8 mouse cellular contexts compared by ENCODE assay signal in genomic region chr3:96051839-96052238, GRCm38 (mm10). TPM values are rescaled to one million over a fixed set of nuclear protein-coding genes. Genes with fewer than 3 reads are reported as not detected.
A peak's percentile ranks its signal among the peaks of the same experiment; 100 is the strongest.
DNase-seq lines count a peak whose midpoint lies in the region; ATAC-seq and TF ChIP-seq lines count a peak whose summit lies in the region.

No protein-coding gene starts in this region.

- H3K4me2 ChIP-seq in heart, embryonic 12.5 days: no peak overlapping the region
- H3K4me2 ChIP-seq in stomach, postnatal 0 days (replicated peaks; ENCODE audit: low read depth): no peak overlapping the region

- 0 out of 2 replicates have a peak, but pooled peaks cover 6% of the 10 kb centered on the region for H3K4me1 ChIP-seq in heart, embryonic 12.5 days (replicated peaks)
- 0 out of 2 replicates have a peak, but pooled peaks cover 2% of the 10 kb centered on the region for H3K4me1 ChIP-seq in thymus, adult 2 months (replicated peaks; ENCODE audit: control insufficient read depth, insufficient read depth, low read length)
- no peaks in the 10 kb centered on the region for H3K4me1 ChIP-seq in stomach, postnatal 0 days (replicated peaks; ENCODE audit: control insufficient read depth, insufficient read depth)

- no peaks in the 10 kb centered on the region for H3K9me3 ChIP-seq in heart, embryonic 12.5 days (replicated peaks)
- no peaks in the 10 kb centered on the region for H3K9me3 ChIP-seq in stomach, postnatal 0 days (ENCODE audit: control insufficient read depth, low read length)

- no peak for TF ChIP-seq POLR2A in thymus, adult 2 months (IDR thresholded peaks at IDR 0.05; ENCODE audit: control insufficient read depth, extremely low read depth, insufficient read depth, low read length, poor library complexity)

- TF ChIP-seq CTCF in thymus, adult 2 months (IDR thresholded peaks at IDR 0.05; ENCODE audit: borderline replicate concordance, control insufficient read depth, extremely low read depth, insufficient read depth, low read length, poor library complexity): no peak
- TF ChIP-seq CTCF in stomach, postnatal 0 days (IDR thresholded peaks at IDR 0.05; ENCODE audit: low read depth): peak; percentile 93

- no peak for TF ChIP-seq EP300 in stomach, postnatal 0 days (optimal IDR thresholded peaks at IDR 0.05)

- H3K27me3 ChIP-seq in heart, embryonic 12.5 days (replicated peaks): no peaks in the 10 kb centered on the region
- H3K27me3 ChIP-seq in thymus, adult 2 months (ENCODE audit: control insufficient read depth, insufficient read depth, low read length): no peaks in the 10 kb centered on the region
- H3K27me3 ChIP-seq in stomach, postnatal 0 days (ENCODE audit: control insufficient read depth, insufficient read depth, low read length): no peaks in the 10 kb centered on the region

- peak; percentile 88 for DNase-seq in heart, adult 11 months
- DNase-seq in thymus, adult 2 months: peak; percentile 28
- no peak for DNase-seq in thymus, adult 18-20 months
- DNase-seq in cerebellum, postnatal 25 days: peak; percentile 51 to 54
- DNase-seq in induced T-regulatory cell, adult 2 months (ENCODE audit: low read depth): peak; percentile 81
- DNase-seq in stomach, postnatal 0 days (ENCODE audit: low spot score): no peak
- no peak for DNase-seq in layer of hippocampus, adult 8-10 months (ENCODE audit: low spot score in 2 of 2)

- H3K36me3 ChIP-seq in heart, embryonic 12.5 days: peaks cover 17% of the 10 kb centered on the region
- 0 out of 2 replicates have a peak, but pooled peaks cover 5% of the 10 kb centered on the region for H3K36me3 ChIP-seq in thymus, adult 2 months (ENCODE audit: control insufficient read depth, insufficient read depth, low read length)
- no peaks in the 10 kb centered on the region for H3K36me3 ChIP-seq in stomach, postnatal 0 days (ENCODE audit: control insufficient read depth, insufficient read depth, low read length)

- WGBS in heart, embryonic 12.5 days: 44% methylated on average over 2 of the region's 2 CpGs
- WGBS in thymus, adult 2 months: 47% methylated on average over 2 of the region's 2 CpGs
- 49% methylated on average over 2 of the region's 2 CpGs for WGBS in stomach, postnatal 0 days

- H3K27ac ChIP-seq in heart, embryonic 12.5 days (ENCODE audit: poor library complexity, severe bottlenecking): no peak overlapping the region
- no peak overlapping the region for H3K27ac ChIP-seq in thymus, adult 2 months (ENCODE audit: control insufficient read depth, insufficient read depth, low read length)
- no peak overlapping the region for H3K27ac ChIP-seq in stomach, postnatal 0 days (replicated peaks)

- H3K4me3 ChIP-seq in heart, embryonic 12.5 days: no peak overlapping the region
- H3K4me3 ChIP-seq in thymus, adult 2 months (ENCODE audit: control insufficient read depth, insufficient read depth, low read length): no peak overlapping the region
- no peak overlapping the region for H3K4me3 ChIP-seq in stomach, postnatal 0 days (ENCODE audit: low read depth, low read length)

- H3K9ac ChIP-seq in heart, embryonic 12.5 days: no peak overlapping the region
- no peak overlapping the region for H3K9ac ChIP-seq in stomach, postnatal 0 days (ENCODE audit: low read length)

- ATAC-seq in heart, embryonic 12.5 days (ENCODE audit: insufficient number of reproducible peaks, low FRiP score): no peak
- peak; percentile 63; the same call in 1 of the 2 replicates for ATAC-seq in stomach, postnatal 0 days (ENCODE audit: low FRiP score, low TSS enrichment)

RNA-seq across cellular contexts. Expression of gene Vps45, which starts 6.4 kb away (rescaled TPM):
- polyA plus RNA-seq in heart, embryonic 12.5 days (2016; fragmentation: Nextera tagmentation; extraction: Ambion mirVana): 30.0 and 32.8 TPM in 2 replicates
- 5.8 and 7.5 TPM in 2 replicates for polyA plus RNA-seq in thymus, adult 2 months (2012; rRNA removed)
- 28.0 and 32.1 TPM in 2 replicates for polyA plus RNA-seq in stomach, postnatal 0 days (2015; fragmentation: Nextera tagmentation; extraction: Ambion mirVana)
- total RNA-seq in layer of hippocampus, adult 8-10 months (2022): 10 to 100 TPM; 42.9 to 55.4 (median 51.6) TPM

RNA-seq across cellular contexts. Expression of gene Otud7b, which starts 52.5 kb away (rescaled TPM):
- polyA plus RNA-seq in heart, embryonic 12.5 days (2016; fragmentation: Nextera tagmentation; extraction: Ambion mirVana): 20.7 and 22.2 TPM in 2 replicates
- 9.6 and 11.6 TPM in 2 replicates for polyA plus RNA-seq in thymus, adult 2 months (2012; rRNA removed)
- polyA plus RNA-seq in stomach, postnatal 0 days (2015; fragmentation: Nextera tagmentation; extraction: Ambion mirVana): 12.3 and 14.5 TPM in 2 replicates
- 10 to 100 TPM; 38.1 to 40.1 (median 38.9) TPM for total RNA-seq in layer of hippocampus, adult 8-10 months (2022)

RNA-seq across cellular contexts. Expression of gene Plekho1, which starts 56.0 kb away (rescaled TPM):
- polyA plus RNA-seq in heart, embryonic 12.5 days (2016; fragmentation: Nextera tagmentation; extraction: Ambion mirVana): 76.1 and 80.8 TPM in 2 replicates
- polyA plus RNA-seq in thymus, adult 2 months (2012; rRNA removed): 65.8 and 73.9 TPM in 2 replicates
- 26.1 and 30.6 TPM in 2 replicates for polyA plus RNA-seq in stomach, postnatal 0 days (2015; fragmentation: Nextera tagmentation; extraction: Ambion mirVana)
- total RNA-seq in layer of hippocampus, adult 8-10 months (2022): 10 to 100 TPM; 42.0 to 70.1 (median 52.4) TPM

Comparison
In these comparisons a context has a peak if more than half of its experiments do, and no peak if none do; other contexts are left out.
1. DNase-seq: peak in heart, adult 11 months (single experiment), thymus, adult 2 months (single experiment), cerebellum, postnatal 25 days (2 of 2) and induced T-regulatory cell, adult 2 months (single experiment); none in thymus, adult 18-20 months (0 of 2), stomach, postnatal 0 days (single experiment) and layer of hippocampus, adult 8-10 months (0 of 2).